Mouse (Mus musculus) neural tube, embryonic 12.5 days (tissue): ENCODE data around the gene Sdhaf4. TPM values are rescaled to one million over a fixed set of nuclear protein-coding genes. Genes with fewer than 3 reads are reported as not detected.

Source experiments
- ATAC-seq: fragments of 200-750 bp; cut with Nextera tagmentation; 2 replicates; pipeline ENCODE4 v1.8.0; 2017; ENCODE audit warnings: low read depth, mild to moderate bottlenecking, moderate TSS enrichment, moderate library complexity; ENCODE audit not compliant: low FRiP score
- H3K27ac ChIP-seq: fragments of 300-500 bp; sonication (generic); 2 replicates; pipeline ENCODE4 v1.5.1; 2016
- H3K27me3 ChIP-seq: fragments of 300-500 bp; sonication (generic); replicated peaks from 2 replicates; pipeline ENCODE4 v1.6.1; 2016; ENCODE audit warnings: mild to moderate bottlenecking
- H3K36me3 ChIP-seq: fragments of 300-500 bp; sonication (generic); 2 replicates; pipeline ENCODE4 v1.6.1; 2016; ENCODE audit warnings: mild to moderate bottlenecking
- H3K4me1 ChIP-seq: fragments of 300-500 bp; sonication (generic); 2 replicates; pipeline ENCODE4 v1.6.1; 2016
- H3K4me2 ChIP-seq: fragments of 300-500 bp; sonication (generic); replicated peaks from 2 replicates; pipeline ENCODE4 v1.6.1; 2016; ENCODE audit warnings: mild to moderate bottlenecking
- H3K4me3 ChIP-seq: fragments of 300-500 bp; sonication (generic); 2 replicates; pipeline ENCODE4 v1.5.1; 2016
- H3K9ac ChIP-seq: fragments of 300-500 bp; sonication (generic); 2 replicates; pipeline ENCODE4 v1.6.1; 2016; ENCODE audit warnings: mild to moderate bottlenecking
- H3K9me3 ChIP-seq: fragments of 300-500 bp; sonication (generic); 2 replicates; pipeline ENCODE4 v1.6.1; 2016; ENCODE audit warnings: mild to moderate bottlenecking
- WGBS: fragments of 180-500 bp; shearing (Covaris S2); methylation state at CpG from one replicate; pipeline ENCODE4 v1.1.7; 2016; 5-methylcytosine and 5-hydroxymethylcytosine counted together
- polyA plus RNA-seq: library from polyadenylated mRNA; unstranded; fragments of >200 nt; fragmentation: Nextera tagmentation; extraction: Ambion mirVana; gene quantifications from 2 replicates; pipeline ENCODE4 v1.2.1, GENCODE M21; 2016

The Sdhaf4 gene
- 78.1 and 80.1 TPM in 2 replicates for polyA plus RNA-seq

- peak within 1 kb of the TSS; percentile 54 for H3K9ac ChIP-seq
- 0 out of 2 replicates have a peak, but pooled peaks cover 4% of the 10 kb centered on the region for H3K4me1 ChIP-seq
- H3K4me2 ChIP-seq, result peak within 1 kb of the TSS; percentile 60
- peak within 1 kb of the TSS; percentile 67 for H3K27ac ChIP-seq
- H3K4me3 ChIP-seq, result peak within 1 kb of the TSS; percentile 47
- H3K9me3 ChIP-seq, result no peaks in the 10 kb centered on the region
- no peaks in the 10 kb centered on the region for H3K27me3 ChIP-seq
- WGBS, result 1% methylated on average over 47 of the region's 47 CpGs
- H3K36me3 ChIP-seq, result peaks cover 3% of the 10 kb centered on the region; the same call in 1 of the 2 replicates
- ATAC-seq, result peak; percentile 94
Observed at GRCm38 (mm10) chr1:24005070-24005804, at the start of gene Sdhaf4. Gene Sdhaf4, minus strand, starts transcription at chr1:24005656.

GRCm38 (mm10) chr1:24046730-24047510 is 41.5 kb upstream of the Sdhaf4 start:
- Histone ChIP-seq H3K9ac (no peak overlapping the region), H3K27me3 (no peaks in the 10 kb centered on the region), H3K9me3 (no peaks in the 10 kb centered on the region), H3K4me1 (no peaks in the 10 kb centered on the region), H3K4me2 (no peak overlapping the region), H3K27ac (no peak overlapping the region), H3K36me3 (peaks cover 3% of the 10 kb centered on the region), H3K4me3 (no peak overlapping the region)
- WGBS, result 78% methylated on average over 6 of the region's 6 CpGs
- no peak for ATAC-seq

- Histone ChIP-seq H3K9ac (no peak overlapping the region), H3K27me3 (no peaks in the 10 kb centered on the region), H3K9me3 (no peaks in the 10 kb centered on the region), H3K27ac (no peak overlapping the region), H3K4me2 (no peak overlapping the region), H3K36me3 (no peaks in the 10 kb centered on the region; the same call in none of the 2 replicates), H3K4me3 (no peak overlapping the region), H3K4me1 (no peaks in the 10 kb centered on the region)
- 78% methylated on average over 5 of the region's 5 CpGs for WGBS
- ATAC-seq, result no peak
Observed at GRCm38 (mm10) chr1:24045627-24046026, 40.2 kb upstream of the Sdhaf4 start.

GRCm38 (mm10) chr1:24043007-24043406 is 37.6 kb upstream of the Sdhaf4 start:
- H3K4me2 ChIP-seq, result no peak overlapping the region
- H3K36me3 ChIP-seq, result no peaks in the 10 kb centered on the region; the same call in none of the 2 replicates
- no peak overlapping the region for H3K27ac ChIP-seq
- H3K4me3 ChIP-seq, result no peak overlapping the region
- WGBS, result 40% methylated on average over 5 of the region's 5 CpGs
- no peak for ATAC-seq
- no peaks in the 10 kb centered on the region for H3K9me3 ChIP-seq
- H3K9ac ChIP-seq, result no peak overlapping the region
- H3K27me3 ChIP-seq, result no peaks in the 10 kb centered on the region
- no peaks in the 10 kb centered on the region for H3K4me1 ChIP-seq

DNA sequence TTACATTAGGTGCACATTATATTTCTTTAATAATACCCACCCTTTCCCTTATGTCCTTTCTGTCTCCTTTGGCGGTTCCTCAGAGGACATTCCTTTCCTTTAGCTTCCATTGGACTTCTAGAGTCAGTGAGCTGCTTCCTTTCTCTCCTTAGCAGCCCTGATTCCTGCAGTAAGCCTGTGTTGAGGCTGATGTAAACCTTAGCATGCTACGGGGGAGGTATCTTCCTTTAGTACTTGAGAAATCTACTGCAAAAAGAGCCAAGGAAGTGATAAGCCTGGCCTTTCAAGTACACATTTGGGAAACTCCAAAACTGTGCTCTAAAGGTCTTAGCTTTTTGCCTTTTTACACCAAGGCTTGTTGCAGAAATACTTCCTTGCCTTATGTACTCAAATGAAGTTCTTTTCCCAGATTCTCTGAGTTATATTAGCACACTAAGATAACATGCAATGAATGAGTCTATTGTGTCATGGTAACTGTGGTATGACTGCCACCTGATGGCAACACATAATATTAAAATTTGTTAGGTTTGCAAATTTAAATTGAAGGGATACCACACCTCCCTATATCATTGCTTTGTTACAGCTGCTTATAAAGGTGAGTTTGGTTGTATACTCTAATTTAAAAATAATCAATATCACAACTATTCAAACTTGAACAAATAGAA is 28.4 kb upstream of the Sdhaf4 start:
- H3K36me3 ChIP-seq, result peaks cover 9% of the 10 kb centered on the region; the same call in 1 of the 2 replicates
- 94% methylated on average over 2 of the region's 2 CpGs for WGBS
- no peak for ATAC-seq
- no peak overlapping the region for H3K9ac ChIP-seq
- no peak overlapping the region for H3K4me3 ChIP-seq
- H3K27ac ChIP-seq, result no peak overlapping the region
- no peak overlapping the region for H3K4me2 ChIP-seq
- no peaks in the 10 kb centered on the region for H3K4me1 ChIP-seq
- H3K27me3 ChIP-seq, result no peaks in the 10 kb centered on the region
- H3K9me3 ChIP-seq, result no peaks in the 10 kb centered on the region

GRCm38 (mm10) chr1:24010821-24011220 is 5.4 kb upstream of the Sdhaf4 start:
- peaks cover 17% of the 10 kb centered on the region; the same call in 1 of the 2 replicates for H3K36me3 ChIP-seq
- whole genome bisulfite sequencing, result 93% methylated on average over 6 of the region's 6 CpGs
- H3K9me3 ChIP-seq, result no peaks in the 10 kb centered on the region
- H3K4me3 ChIP-seq, result no peak overlapping the region
- no peak overlapping the region for H3K9ac ChIP-seq
- no peak overlapping the region for H3K4me2 ChIP-seq
- ATAC-seq, result no peak
- no peaks in the 10 kb centered on the region for H3K27me3 ChIP-seq
- H3K4me1 ChIP-seq, result no peaks in the 10 kb centered on the region
- no peak overlapping the region for H3K27ac ChIP-seq

- Histone ChIP-seq H3K36me3 (peaks cover 17% of the 10 kb centered on the region; the same call in 1 of the 2 replicates), H3K4me2 (no peak overlapping the region), H3K9me3 (no peaks in the 10 kb centered on the region), H3K4me1 (no peaks in the 10 kb centered on the region), H3K4me3 (no peak overlapping the region), H3K27ac (no peak overlapping the region), H3K27me3 (no peaks in the 10 kb centered on the region), H3K9ac (no peak overlapping the region)
- ATAC-seq, result no peak
- WGBS, result 91% methylated on average over 6 of the region's 6 CpGs
Observed at GRCm38 (mm10) chr1:24010016-24010415, 4.6 kb upstream of the Sdhaf4 start.

- H3K27ac ChIP-seq, result no peak overlapping the region
Observed at GRCm38 (mm10) chr1:24007621-24008020, 2.2 kb upstream of the Sdhaf4 start.

GRCm38 (mm10) chr1:23999318-23999717 is 6.1 kb downstream of the Sdhaf4 start:
- Histone ChIP-seq H3K4me2 (no peak overlapping the region), H3K4me3 (no peak overlapping the region), H3K36me3 (peaks cover 20% of the 10 kb centered on the region), H3K9me3 (no peaks in the 10 kb centered on the region), H3K27me3 (no peaks in the 10 kb centered on the region), H3K4me1 (0 out of 2 replicates have a peak, but pooled peaks cover 1% of the 10 kb centered on the region), H3K27ac (no peak overlapping the region), H3K9ac (no peak overlapping the region)
- WGBS, result 91% methylated on average over 5 of the region's 5 CpGs
- no peak for ATAC-seq

More at GRCm38 (mm10) chr1:24007621-24008020, 2.2 kb upstream of the Sdhaf4 start:
- Histone ChIP-seq H3K4me1 (0 out of 2 replicates have a peak, but pooled peaks cover 4% of the 10 kb centered on the region), H3K9me3 (no peaks in the 10 kb centered on the region), H3K4me3 (no peak overlapping the region), H3K27me3 (no peaks in the 10 kb centered on the region), H3K4me2 (no peak overlapping the region), H3K36me3 (peaks cover 5% of the 10 kb centered on the region; the same call in 1 of the 2 replicates), H3K9ac (no peak overlapping the region)
- no peak for ATAC-seq
- WGBS, result 90% methylated on average over 8 of the region's 8 CpGs

- peaks cover 20% of the 10 kb centered on the region for H3K36me3 ChIP-seq
- WGBS, result 95% methylated on average over 7 of the region's 7 CpGs
Observed at GRCm38 (mm10) chr1:23998866-23999265, 6.6 kb downstream of the Sdhaf4 start.

DNA sequence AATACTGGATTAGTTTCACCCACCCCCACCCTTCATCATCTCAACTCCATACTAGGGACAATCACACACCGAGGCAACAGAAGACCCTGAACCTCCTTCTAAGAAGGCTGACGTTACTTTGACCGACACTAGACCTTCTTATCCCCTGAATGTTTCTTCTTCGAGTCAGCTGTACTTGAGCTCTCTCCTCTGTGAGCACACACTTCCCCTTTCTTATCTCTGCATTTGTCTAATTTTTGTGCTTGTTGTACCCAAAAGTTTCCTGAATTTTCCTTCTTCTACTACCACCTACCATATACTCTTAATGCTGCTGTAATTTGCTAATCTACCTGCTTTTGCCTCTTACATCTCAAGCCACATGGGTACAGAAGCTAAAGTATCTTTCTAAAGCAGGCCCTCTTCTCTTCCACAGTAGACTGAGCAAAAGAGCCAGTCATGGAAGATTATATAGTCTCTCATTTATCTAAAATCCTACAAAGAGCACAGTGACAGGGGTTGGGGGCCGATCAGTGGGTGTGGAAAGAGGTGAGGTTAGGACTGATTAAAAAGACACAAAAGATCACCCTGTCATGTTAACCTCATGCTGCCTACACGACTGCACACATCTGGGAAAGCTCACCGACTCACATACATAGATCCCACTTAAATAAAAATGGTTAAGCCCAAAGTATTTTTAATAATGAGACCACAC is 7.2 kb downstream of the Sdhaf4 start:
- no peak overlapping the region for H3K4me2 ChIP-seq
- H3K27me3 ChIP-seq, result no peaks in the 10 kb centered on the region
- no peak for ATAC-seq
- WGBS, result 93% methylated on average over 7 of the region's 7 CpGs
- no peak overlapping the region for H3K27ac ChIP-seq
- peaks cover 20% of the 10 kb centered on the region for H3K36me3 ChIP-seq
- no peak overlapping the region for H3K9ac ChIP-seq
- H3K4me1 ChIP-seq, result no peaks in the 10 kb centered on the region
- no peak overlapping the region for H3K4me3 ChIP-seq
- H3K9me3 ChIP-seq, result no peaks in the 10 kb centered on the region

More at GRCm38 (mm10) chr1:23998866-23999265, 6.6 kb downstream of the Sdhaf4 start:
- no peaks in the 10 kb centered on the region for H3K9me3 ChIP-seq
- no peak overlapping the region for H3K27ac ChIP-seq
- H3K4me2 ChIP-seq, result no peak overlapping the region
- ATAC-seq, result no peak
- H3K27me3 ChIP-seq, result no peaks in the 10 kb centered on the region
- no peak overlapping the region for H3K9ac ChIP-seq
- H3K4me3 ChIP-seq, result no peak overlapping the region
- H3K4me1 ChIP-seq, result no peaks in the 10 kb centered on the region
